Mouse (Mus musculus): ENCODE data around the gene Cyp11a1.

Gene Cyp11a1

DNA sequence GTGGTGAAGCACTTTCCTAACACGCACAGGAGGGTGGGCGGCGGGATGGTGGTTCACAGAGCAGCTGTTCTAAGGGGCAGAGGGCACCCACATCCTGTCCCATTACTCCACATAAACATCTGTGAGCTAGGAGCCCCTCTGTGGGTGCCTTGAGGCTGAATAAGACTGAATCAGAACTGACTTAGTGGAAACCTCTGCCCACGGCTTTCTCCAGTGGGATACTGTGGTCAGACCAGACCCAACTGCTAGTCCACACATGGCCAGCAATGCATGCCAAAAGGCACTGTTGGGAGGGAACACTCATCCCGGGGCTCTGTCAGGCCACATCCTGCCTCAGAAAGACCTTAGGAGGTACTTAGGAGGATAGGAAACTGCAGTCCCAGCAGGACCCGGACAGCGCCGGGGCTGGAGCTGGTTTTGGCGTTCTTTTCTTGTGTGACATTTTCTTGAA is 34.0 kb upstream of the Cyp11a1 start:
- in situ Hi-C loops (cut with MboI, MseI), result no loop called here

DNA sequence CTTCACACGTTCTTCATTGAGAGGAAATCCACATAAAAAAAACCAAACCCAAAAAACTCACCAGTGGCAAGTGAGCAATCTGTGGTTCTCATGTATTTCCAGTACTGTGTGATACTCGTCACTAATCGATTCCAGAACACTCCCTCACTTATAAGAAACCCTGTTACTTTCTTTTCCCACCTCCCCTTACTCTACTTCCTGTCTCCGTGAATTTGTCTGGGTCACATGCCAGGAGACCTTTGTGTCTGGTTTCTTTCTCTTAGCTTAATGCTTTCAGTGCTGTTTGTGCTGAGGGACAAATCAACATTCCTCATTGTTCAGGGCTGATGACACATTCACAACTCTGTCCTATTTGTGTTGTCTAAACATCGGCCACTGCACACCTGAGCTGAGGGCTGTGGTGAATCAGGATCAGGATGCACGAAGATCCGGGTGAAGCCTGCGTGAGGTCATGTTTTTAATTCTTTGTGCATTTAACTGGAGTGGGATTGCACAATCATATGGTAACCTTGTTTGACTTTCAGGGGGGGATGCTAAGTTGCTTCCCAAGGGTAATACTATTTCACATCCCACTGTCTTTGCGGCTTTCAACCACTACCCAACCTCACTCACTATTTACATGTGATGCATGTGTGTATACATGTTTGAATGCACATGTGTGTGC is 33.3 kb upstream of the Cyp11a1 start:
- in situ Hi-C loops (cut with MboI, MseI), result no loop called here

DNA sequence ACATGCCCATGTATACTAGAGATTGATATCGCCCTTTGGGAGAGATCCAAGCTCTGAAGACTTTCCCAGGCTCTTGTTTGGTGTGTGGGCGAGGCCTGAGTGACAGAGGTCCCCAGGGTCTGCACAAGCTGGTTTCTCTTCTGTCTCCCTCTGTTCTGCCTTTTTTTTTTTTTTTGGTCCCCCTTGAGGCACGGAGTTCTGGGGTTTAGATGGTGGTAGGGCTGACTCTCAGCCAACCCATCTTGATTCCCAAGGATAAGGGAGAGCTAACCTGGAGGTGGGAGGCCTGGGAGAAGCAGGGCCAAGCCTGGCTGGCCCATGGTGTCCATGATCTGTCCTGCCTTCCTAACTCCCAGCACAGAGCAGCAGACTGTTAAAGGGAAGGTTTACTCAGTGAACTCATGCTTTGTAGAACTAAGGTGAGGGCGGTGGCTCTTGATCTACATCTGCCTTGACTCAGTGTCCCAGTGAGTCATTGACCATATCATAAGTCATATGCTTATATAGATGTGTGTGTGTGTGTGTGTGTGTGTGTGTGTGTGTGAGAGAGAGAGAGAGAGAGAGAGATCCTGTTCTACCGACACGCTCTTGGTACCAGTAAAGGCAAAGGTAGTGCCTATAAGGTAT is 32.7 kb upstream of the Cyp11a1 start:
- in situ Hi-C loops (cut with MboI, MseI), result no loop called here

DNA sequence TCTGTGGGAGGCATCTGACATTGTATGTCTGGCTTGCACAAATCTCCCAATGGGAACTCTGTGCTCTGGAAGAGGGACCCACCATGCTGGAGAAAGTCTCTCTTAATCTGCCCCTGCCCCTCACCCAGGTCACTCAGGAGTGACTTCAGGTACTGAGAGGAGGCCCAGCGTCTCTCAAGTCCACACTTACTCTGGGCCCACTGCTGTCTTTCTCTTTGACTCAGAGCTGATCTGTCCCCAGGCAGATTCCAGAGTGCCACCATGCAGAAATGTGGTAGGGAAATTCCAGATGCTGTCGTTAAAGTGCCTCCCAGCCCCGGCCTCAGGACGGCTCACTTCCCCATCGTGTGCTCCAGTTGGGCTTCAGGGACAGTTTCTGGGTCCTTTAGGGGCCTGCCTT is 32.0 kb upstream of the Cyp11a1 start:
- in situ Hi-C loops (cut with MboI, MseI), result no loop called here

DNA sequence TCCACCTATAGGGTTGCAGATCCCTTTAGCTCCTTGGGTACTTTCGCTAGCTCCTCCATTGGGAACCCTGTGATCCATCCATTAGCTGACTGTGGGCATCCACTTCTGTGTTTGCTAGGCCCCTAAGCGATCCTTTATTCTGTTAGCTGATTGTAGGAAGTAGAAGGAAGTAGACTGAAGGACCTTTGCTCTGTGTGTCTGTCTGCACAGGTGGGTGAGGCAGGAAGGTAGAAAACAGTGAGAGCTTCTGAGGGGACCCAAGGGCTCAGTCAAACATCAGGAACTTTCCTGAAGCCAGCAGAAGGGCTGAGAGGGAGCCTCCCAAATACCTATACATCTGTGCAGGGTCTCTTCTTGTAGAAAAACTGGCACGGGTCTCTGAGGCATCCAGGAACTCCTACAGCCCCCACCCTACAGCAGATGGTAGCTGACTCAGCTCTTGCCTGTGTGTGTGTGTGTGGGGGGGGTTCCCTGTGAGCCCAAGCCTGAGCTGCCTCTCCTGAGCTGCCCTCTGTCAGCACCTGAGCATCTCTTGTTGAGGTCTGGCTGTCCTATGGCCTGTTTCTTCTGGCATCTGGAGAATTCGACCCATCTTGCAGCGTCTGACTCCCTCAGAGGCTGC is 30.9 kb upstream of the Cyp11a1 start:
- in situ Hi-C loops (cut with MboI, MseI), result no loop called here

DNA sequence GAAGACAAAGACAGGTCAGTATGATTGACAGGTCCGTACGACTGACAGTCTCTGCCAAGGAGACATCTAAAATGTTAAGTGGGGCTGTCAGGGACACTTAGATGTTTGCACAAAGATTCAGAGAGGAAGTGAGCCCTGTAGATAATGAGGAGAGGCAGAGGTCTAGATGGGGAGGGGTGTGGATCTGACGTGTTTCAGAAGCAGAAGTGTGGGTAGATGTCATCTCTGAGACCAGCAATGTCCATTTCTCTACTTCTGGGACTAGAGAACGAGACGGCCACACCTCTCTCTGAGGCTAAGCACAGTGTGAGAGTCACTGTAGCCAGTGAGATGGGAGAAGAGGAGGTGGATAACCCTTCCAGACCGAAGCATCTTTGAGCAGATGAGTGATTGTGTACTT is 28.2 kb upstream of the Cyp11a1 start:
- in situ Hi-C loops (cut with MboI, MseI), result no loop called here

DNA sequence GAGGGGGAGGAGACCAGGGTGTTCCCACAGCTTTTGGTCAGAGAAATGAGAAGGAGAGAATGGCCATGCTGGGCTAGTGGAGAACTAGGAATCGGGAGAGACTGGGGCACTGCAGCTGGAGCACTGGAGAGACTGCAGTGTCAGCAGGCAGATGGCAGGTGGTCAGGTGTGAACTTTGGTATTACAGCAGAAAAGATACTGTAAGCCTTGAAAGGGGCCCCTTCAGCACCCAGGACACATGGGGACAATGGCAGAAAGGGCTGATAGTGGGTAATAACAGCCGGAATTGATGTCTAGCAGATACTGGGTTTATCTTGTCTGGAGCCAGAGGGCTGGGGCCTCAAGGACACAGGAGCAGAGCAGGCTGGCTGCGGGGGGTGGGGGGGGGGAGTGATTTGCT is 27.4 kb upstream of the Cyp11a1 start:
- in situ Hi-C loops (cut with MboI, MseI), result no loop called here

DNA sequence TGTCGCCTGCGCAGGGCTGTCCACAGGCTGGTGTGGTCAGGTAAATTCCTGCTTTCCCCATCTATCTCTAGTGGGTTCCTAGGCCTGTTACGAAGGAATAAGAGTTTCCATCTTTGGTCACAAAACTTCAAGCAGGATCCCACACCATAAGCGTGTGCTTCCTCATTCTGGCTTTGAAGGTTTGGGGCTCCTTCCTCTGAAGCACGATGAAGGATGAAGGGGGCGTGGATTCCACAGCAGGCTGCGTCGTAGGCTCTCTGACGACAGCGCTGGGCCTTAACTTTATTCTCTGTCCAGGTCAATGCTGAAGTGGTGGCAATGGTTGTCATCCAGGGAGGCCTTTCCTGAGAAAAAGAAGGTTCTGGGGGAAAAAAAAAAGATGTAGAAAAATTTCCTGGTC is 25.6 kb upstream of the Cyp11a1 start:
- in situ Hi-C loops (cut with MboI, MseI), result no loop called here

DNA sequence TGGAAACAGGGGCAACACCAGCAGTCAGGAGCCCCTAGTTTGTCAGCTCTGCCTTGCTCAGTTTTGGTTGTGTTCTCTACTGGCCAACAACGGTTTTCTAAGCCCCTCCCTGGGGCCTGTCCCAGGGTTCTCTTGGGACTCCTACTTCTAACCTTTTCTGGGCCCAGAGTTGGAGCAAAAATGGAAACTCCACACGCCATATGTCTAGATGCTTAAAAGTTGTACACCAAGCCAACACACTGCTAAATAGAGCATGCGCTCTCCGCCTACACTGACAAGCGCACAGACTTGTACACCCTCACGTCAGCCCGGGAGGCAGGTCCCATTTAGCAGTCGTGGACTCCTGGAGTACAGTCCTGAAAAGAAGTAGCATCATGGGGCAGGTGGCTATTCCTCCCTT is 20.9 kb upstream of the Cyp11a1 start:
- in situ Hi-C loops (cut with MboI, MseI), result no loop called here

DNA sequence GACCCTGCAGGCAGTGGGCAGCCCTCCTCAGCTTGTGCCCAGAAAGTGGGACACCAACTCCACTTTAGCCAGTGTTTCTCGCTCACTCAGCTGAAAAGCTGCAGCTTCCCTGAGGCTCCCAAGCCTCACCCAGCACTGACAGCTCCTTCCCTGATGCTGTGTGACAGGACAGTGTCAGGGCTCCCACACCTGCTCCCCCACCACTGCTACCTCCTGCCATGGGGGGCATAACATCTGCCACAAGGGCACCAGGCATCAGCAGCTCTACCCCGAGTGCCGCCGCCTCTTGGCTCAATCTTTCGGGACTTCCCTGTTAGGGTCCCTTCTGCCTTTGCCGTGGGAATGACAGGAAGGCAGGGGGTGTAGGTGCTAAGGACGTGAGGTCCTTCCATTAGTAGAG is 19.9 kb upstream of the Cyp11a1 start:
- in situ Hi-C loops (cut with MboI, MseI), result no loop called here

DNA sequence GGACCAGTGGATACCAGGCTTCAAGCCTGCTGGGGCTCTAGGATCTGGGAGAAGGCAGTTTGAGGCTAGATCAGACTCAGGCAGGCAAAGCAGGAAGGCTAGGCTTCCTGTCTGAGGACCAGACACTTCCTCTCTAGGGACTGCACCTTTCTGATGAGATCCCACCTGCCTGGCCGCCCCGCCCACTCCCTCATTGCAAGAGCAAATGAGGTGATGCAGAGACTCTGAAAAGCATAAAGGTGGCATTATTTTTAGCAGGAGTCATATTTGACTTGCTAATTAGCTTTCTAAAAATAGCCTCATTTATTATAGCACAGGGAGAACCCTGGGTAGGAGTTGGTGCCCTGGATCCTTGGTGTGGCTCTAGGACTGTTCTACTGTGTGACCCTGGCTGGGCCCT is 18.1 kb upstream of the Cyp11a1 start:
- in situ Hi-C loops (cut with MboI, MseI), result no loop called here

DNA sequence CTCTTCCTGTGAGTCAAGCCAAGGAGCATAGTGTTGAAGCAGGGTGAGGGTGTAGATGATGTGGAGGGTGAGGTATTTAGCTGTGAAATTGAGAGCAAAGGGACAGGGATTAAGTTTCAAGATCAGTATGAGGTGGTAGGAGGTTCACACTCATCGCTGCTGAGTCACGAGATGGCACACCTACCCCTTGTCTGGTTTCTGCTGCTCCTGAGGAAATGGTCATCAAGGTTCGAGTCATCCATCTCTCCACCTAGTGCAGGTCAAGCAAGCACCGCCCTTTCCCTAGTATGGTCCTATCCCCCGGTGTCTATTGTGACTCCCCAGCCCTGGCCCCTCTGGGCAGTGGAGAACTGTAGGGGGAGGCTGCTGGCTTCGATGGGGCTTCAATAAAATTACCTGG is 16.9 kb upstream of the Cyp11a1 start:
- in situ Hi-C loops (cut with MboI, MseI), result no loop called here

DNA sequence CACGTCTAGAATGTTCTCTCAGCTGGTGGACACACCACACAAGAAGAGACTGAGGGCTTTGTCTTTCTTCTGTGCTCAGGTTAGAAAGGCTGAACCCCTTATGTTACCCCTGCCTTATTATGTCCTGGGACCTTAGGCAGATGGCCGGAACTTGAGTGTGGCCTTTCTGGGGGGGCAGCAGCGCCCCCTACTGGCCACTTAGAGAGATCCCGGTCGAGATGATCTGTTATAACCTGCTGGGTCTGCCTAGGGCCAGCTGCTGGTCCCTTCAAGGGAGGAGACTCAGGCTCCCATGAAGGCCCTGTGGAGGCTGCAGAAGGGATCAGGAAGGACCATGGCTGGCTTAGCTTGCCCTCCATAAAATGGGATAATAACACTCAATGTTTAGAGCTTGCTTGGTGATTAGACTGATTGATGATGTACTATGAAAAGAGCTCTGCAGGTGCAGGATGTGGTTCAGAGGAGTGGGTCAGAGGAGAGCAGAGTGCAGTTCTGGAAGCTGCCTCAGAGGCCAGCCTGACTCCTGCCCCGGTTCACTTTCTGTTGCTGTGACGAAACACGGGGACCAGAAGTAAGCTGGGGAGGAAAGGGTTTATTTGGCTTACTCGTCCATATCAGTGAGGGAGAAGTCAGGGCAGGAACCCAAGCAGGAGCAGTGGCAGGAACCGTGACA is 15.6 kb upstream of the Cyp11a1 start:
- in situ Hi-C loops (cut with MboI, MseI), result loop anchor here (5.0 kb wide), 2 partner anchors 53 to 128 kb away; no protein-coding TSS in a partner anchor

DNA sequence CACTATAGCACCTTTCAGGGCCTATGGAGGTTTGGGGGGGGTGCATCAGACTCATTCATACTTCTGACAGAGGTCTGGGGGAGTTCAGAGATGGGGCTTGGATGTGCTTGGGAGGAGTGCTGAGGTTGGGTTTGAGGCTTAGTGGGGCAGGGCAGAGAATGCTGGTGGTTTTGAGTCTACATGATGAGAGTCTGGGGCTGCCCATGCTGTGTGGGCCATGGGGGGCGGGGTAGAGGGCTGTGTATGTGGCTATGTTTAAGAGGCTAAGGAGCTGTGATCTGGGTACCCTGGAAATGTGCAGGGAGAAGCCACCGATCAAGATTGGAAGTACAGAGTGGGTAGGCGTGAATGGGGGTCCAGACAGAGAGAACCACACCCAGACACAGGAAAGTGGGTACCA is 14.2 kb upstream of the Cyp11a1 start:
- in situ Hi-C loops (cut with MboI, MseI), result loop anchor here (5.0 kb wide), 2 partner anchors 55 to 130 kb away; no protein-coding TSS in a partner anchor

DNA sequence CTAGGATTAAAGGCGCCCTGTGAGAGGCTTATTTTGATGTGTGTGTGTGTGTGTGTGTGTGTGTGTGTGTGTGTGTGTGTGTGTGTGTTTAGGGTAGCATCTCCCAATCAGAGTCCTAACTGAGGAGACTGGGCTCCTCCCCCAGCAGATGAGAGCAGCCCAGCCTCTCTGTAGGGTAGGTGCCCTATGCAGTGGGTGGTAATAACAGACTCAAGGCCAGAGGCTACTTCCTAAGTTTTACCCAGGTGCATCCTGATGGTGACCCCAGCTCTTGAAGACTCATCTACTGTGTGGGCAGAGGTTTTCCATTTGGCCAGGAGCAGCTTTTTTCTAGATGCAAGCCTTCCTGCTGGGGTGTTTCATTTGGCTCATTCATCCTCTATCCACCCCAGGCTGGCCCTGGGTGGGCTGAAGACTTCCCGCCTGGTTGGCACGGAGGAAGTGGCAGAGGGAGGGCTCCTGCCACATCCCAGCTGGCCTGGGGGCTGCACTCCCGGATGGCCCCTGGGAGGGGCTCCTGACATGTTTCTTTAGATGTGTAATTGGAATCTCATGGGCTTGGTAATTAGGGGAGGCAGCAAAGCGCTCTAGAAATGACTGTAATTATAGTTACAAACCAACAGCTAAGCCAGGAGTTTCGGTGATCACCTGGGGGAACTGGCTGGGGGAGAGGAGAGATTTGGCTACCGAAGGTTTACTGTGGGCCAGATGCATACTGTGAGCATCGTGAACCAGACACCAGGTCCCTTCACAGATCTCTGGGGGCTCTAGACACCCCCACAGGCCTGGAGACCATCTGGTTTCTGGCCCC is 13.2 kb upstream of the Cyp11a1 start:
- in situ Hi-C loops (cut with MboI, MseI), result loop anchor here (5.0 kb wide), 2 partner anchors 56 to 131 kb away; no protein-coding TSS in a partner anchor

DNA sequence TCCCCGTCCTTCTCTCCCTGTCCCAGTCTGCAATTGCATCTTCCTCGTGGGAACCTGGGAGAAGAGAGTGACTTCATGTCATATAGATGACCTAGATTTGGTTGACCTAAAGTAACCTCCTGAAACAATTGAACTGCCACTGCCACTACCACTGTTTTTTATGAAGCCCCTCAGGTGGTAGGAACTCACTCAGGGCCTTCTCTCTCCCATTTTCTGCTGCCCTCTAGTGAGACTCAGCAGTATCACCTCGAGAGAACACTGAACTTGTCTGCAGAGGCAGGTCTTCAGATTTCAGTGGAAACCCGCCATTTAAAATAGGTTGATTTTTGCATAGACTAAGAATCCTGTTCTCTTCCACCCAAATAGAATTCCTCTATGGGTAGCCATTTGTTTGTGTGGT is 10.9 kb upstream of the Cyp11a1 start:
- in situ Hi-C loops (cut with MboI, MseI), result no loop called here

DNA sequence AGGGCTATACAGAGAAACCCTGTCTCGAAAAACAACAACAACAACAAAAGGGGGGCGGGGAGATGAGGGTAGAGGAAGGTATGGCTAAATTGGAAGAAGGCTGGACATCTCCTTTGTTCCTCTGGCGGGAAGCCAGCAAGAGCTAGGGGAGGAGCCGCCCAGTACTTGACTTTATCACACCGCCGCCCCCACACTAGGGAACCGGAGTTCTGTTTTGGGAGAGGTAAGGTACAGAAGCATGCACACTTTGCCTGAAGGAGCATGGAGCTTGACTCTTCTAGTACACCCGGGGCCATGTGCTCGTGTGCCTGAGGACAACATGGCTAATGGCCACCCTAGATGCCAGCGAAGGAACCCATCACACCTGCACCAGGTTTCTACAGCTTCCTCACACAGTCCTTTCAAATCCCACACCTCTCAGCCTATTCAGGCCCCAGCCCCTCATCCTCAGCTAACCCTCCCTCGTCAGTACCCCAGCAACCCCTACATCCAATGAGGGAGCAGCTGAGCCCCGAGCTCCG is 8.6 kb upstream of the Cyp11a1 start:
- in situ Hi-C loops (cut with MboI, MseI), result no loop called here

DNA sequence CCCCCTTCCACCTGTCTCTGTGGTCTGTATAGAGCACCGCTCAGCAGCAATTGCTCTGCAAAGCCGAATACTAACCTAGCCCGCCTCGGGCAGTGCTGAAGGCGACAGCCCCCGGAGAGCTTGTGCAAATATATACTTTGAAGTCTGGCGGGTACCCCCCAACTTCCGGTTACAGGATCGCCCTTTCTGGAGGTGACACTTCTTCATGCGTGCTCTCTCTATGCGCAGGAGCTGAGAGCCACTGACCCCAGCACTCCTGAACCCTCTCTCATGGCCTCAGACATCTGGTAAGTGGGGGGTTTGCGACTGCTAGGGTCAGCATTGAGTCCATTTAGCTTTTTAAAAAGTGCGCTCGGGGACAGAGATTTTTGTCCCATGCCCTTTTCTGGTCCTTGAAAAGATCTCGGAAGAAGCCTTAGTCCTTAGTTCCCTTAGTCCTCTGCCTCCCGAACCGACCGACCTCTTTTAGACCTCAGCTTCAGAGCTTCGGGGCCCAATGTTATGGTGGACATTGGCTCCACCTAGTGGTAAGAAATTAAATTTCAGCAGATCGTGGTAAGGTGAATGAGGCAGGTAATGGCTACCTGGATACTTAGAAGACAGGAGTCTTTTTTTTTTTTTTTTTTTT is 8.1 kb upstream of the Cyp11a1 start:
- in situ Hi-C loops (cut with MboI, MseI), result no loop called here

DNA sequence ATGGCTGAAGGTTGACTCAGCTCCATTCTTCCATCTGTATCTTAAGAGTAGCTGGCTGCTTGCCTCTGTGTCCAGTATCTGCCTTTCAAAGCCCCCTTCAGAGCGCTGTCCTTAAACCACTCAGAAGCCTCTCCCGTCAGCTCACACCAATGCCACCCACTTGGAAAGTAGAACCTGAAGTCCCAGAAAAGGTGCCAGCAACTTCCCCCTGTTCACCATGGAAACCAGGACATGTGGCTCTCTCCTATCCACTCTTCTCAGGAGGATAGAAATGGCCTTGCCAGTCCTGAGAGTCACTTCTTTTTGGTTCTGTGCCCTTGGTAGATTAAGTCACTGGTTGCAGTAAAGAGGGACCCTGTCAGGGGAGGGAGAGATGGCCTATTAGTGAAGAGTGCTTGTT is 7.5 kb upstream of the Cyp11a1 start:
- in situ Hi-C loops (cut with MboI, MseI), result no loop called here

DNA sequence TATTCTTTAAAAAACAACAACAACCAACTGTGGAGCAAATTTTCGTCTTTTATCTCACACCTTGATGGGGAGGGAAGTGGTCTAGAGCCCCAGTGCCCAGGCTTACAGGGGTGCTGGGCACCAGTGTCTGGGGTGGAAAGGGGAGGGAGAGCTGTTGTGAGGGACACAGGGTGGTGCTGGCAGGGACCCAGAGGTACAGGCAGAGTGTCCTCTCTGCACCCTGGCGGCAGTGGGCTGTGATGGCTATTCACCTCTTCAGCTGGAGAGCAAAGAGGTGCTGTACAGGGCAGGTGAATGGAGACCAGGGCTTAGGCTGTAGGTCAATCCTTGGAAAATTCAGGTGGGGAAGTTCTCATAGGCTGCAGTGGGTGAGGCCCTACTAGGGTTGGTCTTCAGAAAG is 6.5 kb upstream of the Cyp11a1 start:
- in situ Hi-C loops (cut with MboI, MseI), result no loop called here

DNA sequence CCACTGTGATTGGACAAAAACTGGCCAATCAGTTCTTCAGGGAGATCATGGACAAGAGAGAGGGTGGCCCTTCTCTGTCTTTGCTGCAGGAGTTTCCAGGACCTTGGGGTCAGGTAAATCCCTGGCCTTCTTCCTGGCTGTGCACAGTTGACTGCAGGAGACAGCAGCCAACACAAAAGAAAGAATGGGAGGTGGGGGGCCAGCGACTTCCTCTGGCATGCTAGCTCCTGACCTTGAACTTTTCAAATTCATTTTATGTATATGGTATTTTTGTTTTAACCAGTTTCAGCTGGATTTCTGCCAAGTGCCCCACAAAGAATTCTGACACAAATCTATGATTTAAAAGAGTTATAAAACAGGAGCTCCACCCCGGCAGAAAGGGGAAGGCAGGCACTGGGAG is 2.9 kb upstream of the Cyp11a1 start:
- in situ Hi-C loops (cut with MboI, MseI), result no loop called here
